Mouse (Mus musculus): ENCODE results near the gene Ehbp1. TPM values are rescaled to one million over a fixed set of nuclear protein-coding genes. Genes with fewer than 3 reads are reported as not detected.

Gene Ehbp1
- polyA plus RNA-seq (2015; fragmentation: Nextera tagmentation; extraction: Ambion mirVana), result 2.0 and 2.6 TPM in 2 replicates

GRCm38 (mm10) chr11:22342242-22343207 is at the start of gene Ehbp1:
Ehbp1 (minus strand) TSS chr11:22342292.
- no peak within 1 kb of the TSS for H3K4me2 ChIP-seq
- H3K36me3 ChIP-seq, result no peaks in the 10 kb centered on the region
- ATAC-seq (ENCODE audit: low read depth) (no peak), DNase-seq (no peak)
- H3K4me3 ChIP-seq (replicated peaks), result no peak within 1 kb of the TSS
- no peak within 1 kb of the TSS for H3K9ac ChIP-seq
- H3K9me3 ChIP-seq (replicated peaks), result no peaks in the 10 kb centered on the region
- H3K27me3 ChIP-seq, result no peaks in the 10 kb centered on the region
- no peak within 1 kb of the TSS for H3K27ac ChIP-seq
- WGBS (ENCODE audit: insufficient replicate concordance), result 48% methylated on average over 2 of the region's 2 CpGs
- no peaks in the 10 kb centered on the region for H3K4me1 ChIP-seq (replicated peaks)

DNA sequence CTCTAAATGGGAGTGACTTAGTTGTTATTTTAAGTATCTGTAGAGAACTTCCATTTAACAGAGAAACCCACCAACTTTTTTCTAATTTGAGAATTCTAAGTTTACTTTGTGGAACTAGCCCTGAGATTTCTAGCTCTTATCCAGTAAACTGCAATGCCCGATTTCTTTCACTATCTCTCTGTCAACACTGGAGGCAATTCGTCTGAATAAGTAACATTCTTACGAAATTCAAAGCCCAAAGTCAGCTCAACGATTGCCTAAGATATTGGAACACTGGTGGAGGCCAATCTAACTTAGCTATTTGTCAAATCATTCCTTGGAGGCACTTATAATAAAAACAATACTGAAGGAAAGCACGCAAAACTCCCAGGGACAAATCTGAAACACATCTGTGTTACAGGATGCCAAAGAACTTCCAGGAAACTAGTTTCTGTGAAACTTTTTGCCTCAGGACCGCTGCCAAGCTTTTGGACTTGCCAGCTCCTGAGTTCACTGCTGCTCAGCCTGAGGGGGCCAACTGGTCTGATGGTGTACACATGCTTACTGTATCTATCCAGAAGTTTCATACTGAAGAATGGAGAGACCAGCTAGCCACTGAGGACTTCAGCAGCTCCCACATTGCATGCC is 45.5 kb upstream of the Ehbp1 start:
- H3K9me3 ChIP-seq (replicated peaks), result no peaks in the 10 kb centered on the region
- H3K9ac ChIP-seq, result no peak overlapping the region
- no peaks in the 10 kb centered on the region for H3K36me3 ChIP-seq
- no peaks in the 10 kb centered on the region for H3K4me1 ChIP-seq (replicated peaks)
- DNase-seq (no peak), ATAC-seq (ENCODE audit: low read depth) (no peak)
- no peaks in the 10 kb centered on the region for H3K27me3 ChIP-seq
- 63% methylated on average over 6 of the region's 6 CpGs for WGBS (ENCODE audit: insufficient replicate concordance)
- no peak overlapping the region for H3K4me3 ChIP-seq (replicated peaks)
- no peak overlapping the region for H3K4me2 ChIP-seq
- H3K27ac ChIP-seq, result no peak overlapping the region

DNA sequence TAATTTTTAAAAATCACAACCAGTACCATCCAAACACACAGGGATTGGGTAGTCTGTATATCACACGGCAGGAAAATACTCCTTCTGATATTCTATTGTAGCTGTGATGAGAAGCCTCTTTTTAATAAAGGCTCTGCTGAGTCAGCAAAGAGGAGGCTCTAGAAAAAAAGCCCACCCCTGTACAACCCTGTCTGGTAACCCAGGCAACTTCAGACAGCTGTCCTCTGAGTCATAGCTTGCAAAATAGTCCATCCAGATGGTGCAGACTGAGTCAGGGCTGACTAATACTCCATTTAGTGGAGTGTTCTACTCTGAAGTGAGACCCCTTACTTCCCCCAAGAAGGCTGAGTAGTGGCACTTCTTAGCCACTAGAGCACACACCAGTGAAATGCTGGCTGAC is 41.4 kb upstream of the Ehbp1 start:
- WGBS (ENCODE audit: insufficient replicate concordance), result 71% methylated on average over 1 of the region's 1 CpGs
- Histone ChIP-seq H3K36me3 (no peaks in the 10 kb centered on the region), H3K9ac (no peak overlapping the region), H3K4me3 (replicated peaks) (no peak overlapping the region), H3K27me3 (no peaks in the 10 kb centered on the region), H3K4me2 (no peak overlapping the region), H3K27ac (no peak overlapping the region), H3K9me3 (replicated peaks) (no peaks in the 10 kb centered on the region), H3K4me1 (replicated peaks) (no peaks in the 10 kb centered on the region)
- no peak for DNase-seq
- ATAC-seq (ENCODE audit: low read depth), result no peak

- no peaks in the 10 kb centered on the region for H3K36me3 ChIP-seq
- H3K27ac ChIP-seq, result no peak overlapping the region
Measured at GRCm38 (mm10) chr11:22374811-22375210, 32.7 kb upstream of the Ehbp1 start.

GRCm38 (mm10) chr11:22373290-22373674 is 31.2 kb upstream of the Ehbp1 start:
- ATAC-seq (ENCODE audit: low read depth), result peak; percentile 68
- no peak overlapping the region for H3K4me2 ChIP-seq
- H3K4me1 ChIP-seq (replicated peaks), result no peaks in the 10 kb centered on the region
- H3K36me3 ChIP-seq, result no peaks in the 10 kb centered on the region
- H3K9ac ChIP-seq, result no peak overlapping the region
- no peaks in the 10 kb centered on the region for H3K27me3 ChIP-seq
- WGBS (ENCODE audit: insufficient replicate concordance), result 57% methylated on average over 3 of the region's 3 CpGs
- H3K4me3 ChIP-seq (replicated peaks), result no peak overlapping the region
- H3K9me3 ChIP-seq (replicated peaks), result no peaks in the 10 kb centered on the region
- no peak for DNase-seq
- no peak overlapping the region for H3K27ac ChIP-seq

More at GRCm38 (mm10) chr11:22374811-22375210, 32.7 kb upstream of the Ehbp1 start:
- Histone ChIP-seq H3K4me3 (replicated peaks) (no peak overlapping the region), H3K9ac (no peak overlapping the region), H3K27me3 (no peaks in the 10 kb centered on the region), H3K4me2 (no peak overlapping the region), H3K4me1 (replicated peaks) (no peaks in the 10 kb centered on the region), H3K9me3 (replicated peaks) (no peaks in the 10 kb centered on the region)
- ATAC-seq (ENCODE audit: low read depth) (no peak), DNase-seq (no peak)
- WGBS (ENCODE audit: insufficient replicate concordance), result 65% methylated on average over 2 of the region's 2 CpGs

DNA sequence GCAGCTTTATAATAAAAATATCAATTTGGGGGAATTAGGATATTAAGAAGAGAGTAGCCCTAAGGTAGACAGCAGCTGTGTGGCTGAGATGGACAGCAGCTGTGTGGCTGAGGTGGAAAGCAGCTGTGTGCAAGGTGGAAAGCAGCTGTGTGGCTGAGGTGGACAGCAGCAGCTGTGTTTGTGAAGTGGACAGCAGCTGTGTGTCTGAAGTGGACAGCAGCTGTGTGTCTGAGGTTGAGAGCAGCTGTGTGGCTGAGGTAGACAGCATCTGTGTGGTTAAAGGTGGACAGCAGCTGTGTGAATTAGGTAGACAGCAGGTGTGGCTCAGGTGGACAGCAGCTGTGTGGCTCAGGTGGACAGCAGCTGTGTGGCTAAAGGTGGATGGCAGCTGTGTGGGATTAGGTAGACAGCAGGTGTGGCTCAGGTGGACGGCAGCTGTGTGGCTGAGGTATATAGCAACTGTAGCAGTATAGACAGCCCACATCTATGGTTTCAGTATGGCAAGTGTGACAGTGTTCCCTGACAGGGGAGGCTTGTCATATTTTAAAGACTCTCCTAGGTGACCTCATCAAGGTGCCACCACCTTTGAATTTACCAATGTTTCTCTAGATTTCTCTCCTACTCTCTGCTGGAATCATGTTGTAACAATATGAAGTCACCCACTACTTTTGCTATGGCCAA is 30.7 kb upstream of the Ehbp1 start:
- peak; percentile 59 for ATAC-seq (ENCODE audit: low read depth)
- 47% methylated on average over 1 of the region's 1 CpGs for WGBS (ENCODE audit: insufficient replicate concordance)
- DNase-seq, result no peak
- H3K4me1 ChIP-seq (replicated peaks), result no peaks in the 10 kb centered on the region
- no peak overlapping the region for H3K9ac ChIP-seq
- H3K36me3 ChIP-seq, result no peaks in the 10 kb centered on the region
- H3K27me3 ChIP-seq, result no peaks in the 10 kb centered on the region
- H3K9me3 ChIP-seq (replicated peaks), result no peaks in the 10 kb centered on the region
- H3K4me3 ChIP-seq (replicated peaks), result no peak overlapping the region
- no peak overlapping the region for H3K4me2 ChIP-seq
- peak overlapping the region; percentile 29; the same call in 1 of the 2 replicates for H3K27ac ChIP-seq

DNA sequence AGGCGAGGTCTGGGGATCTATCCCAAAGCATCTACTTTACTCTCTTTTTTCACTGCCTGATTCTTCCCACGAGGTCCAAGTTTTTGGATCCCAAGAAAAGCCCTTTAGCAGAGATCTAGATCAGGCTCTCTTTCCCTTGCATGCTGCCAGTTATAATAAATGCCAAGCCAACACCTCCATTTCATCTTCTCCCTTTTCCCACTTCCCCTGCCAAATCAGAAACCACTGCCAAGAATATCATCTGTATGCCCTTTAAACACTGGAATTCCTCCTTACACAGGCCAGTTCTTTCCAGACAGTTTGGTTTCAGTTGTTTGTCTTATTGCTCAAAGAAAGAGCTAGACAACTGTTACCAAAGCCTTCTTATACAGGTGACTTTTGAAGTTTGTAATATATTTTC is 27.7 kb upstream of the Ehbp1 start:
- no peak for ATAC-seq (ENCODE audit: low read depth)
- 39% methylated on average over 2 of the region's 2 CpGs for WGBS (ENCODE audit: insufficient replicate concordance)
- H3K4me1 ChIP-seq (replicated peaks), result no peaks in the 10 kb centered on the region

GRCm38 (mm10) chr11:22368621-22369020 is 26.5 kb upstream of the Ehbp1 start:
- Histone ChIP-seq H3K36me3 (no peaks in the 10 kb centered on the region), H3K27ac (no peak overlapping the region), H3K4me3 (replicated peaks) (no peak overlapping the region), H3K4me2 (no peak overlapping the region), H3K9me3 (replicated peaks) (no peaks in the 10 kb centered on the region), H3K4me1 (replicated peaks) (no peaks in the 10 kb centered on the region), H3K27me3 (no peaks in the 10 kb centered on the region), H3K9ac (no peak overlapping the region)
- WGBS (ENCODE audit: insufficient replicate concordance), result 69% methylated on average over 3 of the region's 3 CpGs
- ATAC-seq (ENCODE audit: low read depth), result no peak
- DNase-seq, result no peak

More for the DNA sequence above, 27.7 kb upstream of the Ehbp1 start:
- H3K9me3 ChIP-seq (replicated peaks), result no peaks in the 10 kb centered on the region
- no peaks in the 10 kb centered on the region for H3K27me3 ChIP-seq
- no peak overlapping the region for H3K4me2 ChIP-seq
- no peak overlapping the region for H3K9ac ChIP-seq
- H3K4me3 ChIP-seq (replicated peaks), result no peak overlapping the region
- H3K36me3 ChIP-seq, result no peaks in the 10 kb centered on the region
- DNase-seq, result no peak
- no peak overlapping the region for H3K27ac ChIP-seq

GRCm38 (mm10) chr11:22366486-22366885 is 24.4 kb upstream of the Ehbp1 start:
- Histone ChIP-seq H3K4me2 (no peak overlapping the region), H3K36me3 (no peaks in the 10 kb centered on the region), H3K27ac (no peak overlapping the region), H3K9ac (no peak overlapping the region), H3K4me1 (replicated peaks) (no peaks in the 10 kb centered on the region), H3K9me3 (replicated peaks) (no peaks in the 10 kb centered on the region), H3K27me3 (no peaks in the 10 kb centered on the region), H3K4me3 (replicated peaks) (no peak overlapping the region)
- ATAC-seq (ENCODE audit: low read depth) (no peak), DNase-seq (no peak)
- 45% methylated on average over 2 of the region's 2 CpGs for WGBS (ENCODE audit: insufficient replicate concordance)

- no peaks in the 10 kb centered on the region for H3K27me3 ChIP-seq
- H3K36me3 ChIP-seq, result no peaks in the 10 kb centered on the region
- H3K27ac ChIP-seq, result no peak overlapping the region
- no peaks in the 10 kb centered on the region for H3K4me1 ChIP-seq (replicated peaks)
- no peak overlapping the region for H3K4me2 ChIP-seq
- H3K9ac ChIP-seq, result no peak overlapping the region
- H3K4me3 ChIP-seq (replicated peaks), result no peak overlapping the region
- H3K9me3 ChIP-seq (replicated peaks), result no peaks in the 10 kb centered on the region
- ATAC-seq (ENCODE audit: low read depth) (no peak), DNase-seq (no peak)
- 53% methylated on average over 6 of the region's 6 CpGs for WGBS (ENCODE audit: insufficient replicate concordance)
Measured at GRCm38 (mm10) chr11:22353962-22354621, 12.0 kb upstream of the Ehbp1 start.

GRCm38 (mm10) chr11:22349945-22350344 is 7.9 kb upstream of the Ehbp1 start:
- 48% methylated on average over 2 of the region's 2 CpGs for whole genome bisulfite sequencing (ENCODE audit: insufficient replicate concordance)
- ATAC-seq (ENCODE audit: low read depth), result no peak

More at GRCm38 (mm10) chr11:22349945-22350344, 7.9 kb upstream of the Ehbp1 start:
- Histone ChIP-seq H3K9ac (no peak overlapping the region), H3K4me2 (no peak overlapping the region), H3K4me1 (replicated peaks) (no peaks in the 10 kb centered on the region), H3K27me3 (no peaks in the 10 kb centered on the region), H3K4me3 (replicated peaks) (no peak overlapping the region), H3K36me3 (no peaks in the 10 kb centered on the region), H3K27ac (no peak overlapping the region), H3K9me3 (replicated peaks) (no peaks in the 10 kb centered on the region)
- no peak for DNase-seq

All from liver, embryonic 13.5 days (tissue).